Mouse (Mus musculus) kidney, embryonic 14.5 days (tissue): Measurements from ENCODE around the gene Gpc3. TPM values are rescaled to one million over a fixed set of nuclear protein-coding genes. Genes with fewer than 3 reads are reported as not detected.

Experiments used
- ATAC-seq: fragments of 200-750 bp; cut with Nextera tagmentation; 2 replicates; pipeline ENCODE4 v1.8.0; 2017; ENCODE audit warnings: moderate number of reproducible peaks, mild to moderate bottlenecking, moderate TSS enrichment, moderate library complexity; ENCODE audit not compliant: low FRiP score, low TSS enrichment
- H3K27ac ChIP-seq: fragments of 300-500 bp; sonication (generic); 2 replicates; pipeline ENCODE4 v1.5.1; 2014; ENCODE audit warnings: low read depth, mild to moderate bottlenecking, low read length, moderate library complexity, mixed read lengths
- H3K27me3 ChIP-seq: fragments of 300-500 bp; sonication (generic); 2 replicates; pipeline ENCODE4 v1.6.1; 2014; ENCODE audit warnings: mild to moderate bottlenecking, low read length; ENCODE audit not compliant: control insufficient read depth, insufficient read depth
- H3K36me3 ChIP-seq: fragments of 300-500 bp; sonication (generic); 2 replicates; pipeline ENCODE4 v1.6.1; 2014; ENCODE audit warnings: low read length, mixed read lengths; ENCODE audit not compliant: control insufficient read depth, insufficient read depth
- H3K4me1 ChIP-seq: fragments of 300-500 bp; sonication (generic); 2 replicates; pipeline ENCODE4 v1.6.1; 2014; ENCODE audit warnings: low read length, mixed read lengths; ENCODE audit not compliant: control insufficient read depth, insufficient read depth
- H3K4me2 ChIP-seq: fragments of 300-500 bp; sonication (generic); replicated peaks from 2 replicates; pipeline ENCODE4 v1.6.1; 2014; ENCODE audit warnings: low read depth, mild to moderate bottlenecking, low read length
- H3K4me3 ChIP-seq: fragments of 300-500 bp; sonication (generic); 2 replicates; pipeline ENCODE4 v1.5.1; 2014; ENCODE audit warnings: mild to moderate bottlenecking, low read length
- H3K9ac ChIP-seq: fragments of 300-500 bp; sonication (generic); 2 replicates; pipeline ENCODE4 v1.6.1; 2014; ENCODE audit warnings: low read depth, mild to moderate bottlenecking, low read length, moderate library complexity
- H3K9me3 ChIP-seq: fragments of 300-500 bp; sonication (generic); 2 replicates; pipeline ENCODE4 v1.6.1; 2016; ENCODE audit warnings: low read length; ENCODE audit not compliant: control insufficient read depth
- whole genome bisulfite sequencing: fragments of 180-500 bp; shearing (Covaris S2); extraction: QIAGEN DNeasy Blood & Tissue Kit; methylation state at CpG from one replicate; pipeline ENCODE4 v1.1.7; 2014; 5-methylcytosine and 5-hydroxymethylcytosine counted together
- polyA plus RNA-seq: library from polyadenylated mRNA; unstranded; fragments of >200 nt; fragmentation: Nextera tagmentation; extraction: Ambion mirVana; gene quantifications from 2 replicates; pipeline ENCODE4 v1.2.1, GENCODE M21; 2014

Gene Gpc3
- polyA plus RNA-seq, 1 experiment from 2014 or later = 1,032 TPM

GRCm38 (mm10) chrX:52455074-52455588 is 158.6 kb downstream of the Gpc3 start:
- Histone ChIP-seq H3K9me3 (no peaks in the 10 kb centered on the region), H3K4me2 (no peak overlapping the region)

GRCm38 (mm10) chrX:52453445-52454182 is 160.1 kb downstream of the Gpc3 start:
- H3K4me2 ChIP-seq = no peak overlapping the region
- peak; percentile 69 for ATAC-seq
- no peaks in the 10 kb centered on the region for H3K9me3 ChIP-seq
- H3K4me3 ChIP-seq = no peak overlapping the region
- no peaks in the 10 kb centered on the region for H3K36me3 ChIP-seq
- H3K9ac ChIP-seq = no peak overlapping the region
- peaks cover 4% of the 10 kb centered on the region; the same call in 1 of the 2 replicates for H3K4me1 ChIP-seq
- no peaks in the 10 kb centered on the region for H3K27me3 ChIP-seq
- H3K27ac ChIP-seq = no peak overlapping the region
- 40% methylated on average over 6 of the region's 6 CpGs for WGBS

More at GRCm38 (mm10) chrX:52455074-52455588, 158.6 kb downstream of the Gpc3 start:
- Histone ChIP-seq H3K9ac (no peak overlapping the region), H3K27me3 (no peaks in the 10 kb centered on the region), H3K27ac (no peak overlapping the region), H3K36me3 (no peaks in the 10 kb centered on the region), H3K4me3 (no peak overlapping the region), H3K4me1 (peaks cover 4% of the 10 kb centered on the region; the same call in 1 of the 2 replicates)
- ATAC-seq = no peak
- whole genome bisulfite sequencing = 46% methylated on average over 5 of the region's 5 CpGs

- ATAC-seq = no peak
- Histone ChIP-seq H3K9ac (no peak overlapping the region), H3K27ac (no peak overlapping the region), H3K27me3 (no peaks in the 10 kb centered on the region; the same call in 1 of the 2 replicates), H3K4me2 (no peak overlapping the region), H3K4me3 (no peak overlapping the region), H3K4me1 (0 out of 2 replicates have a peak, but pooled peaks cover 5% of the 10 kb centered on the region), H3K36me3 (no peaks in the 10 kb centered on the region), H3K9me3 (no peaks in the 10 kb centered on the region)
- 71% methylated on average over 2 of the region's 2 CpGs for WGBS
These were observed 164.6 kb downstream of the Gpc3 start for GRCm38 (mm10) chrX:52449177-52449576.

- no peak overlapping the region for H3K9ac ChIP-seq
- no peaks in the 10 kb centered on the region for H3K9me3 ChIP-seq
- no peaks in the 10 kb centered on the region for H3K36me3 ChIP-seq
- WGBS = 39% methylated on average over 3 of the region's 3 CpGs
- H3K4me3 ChIP-seq = no peak overlapping the region
- 0 out of 2 replicates have a peak, but pooled peaks cover 5% of the 10 kb centered on the region for H3K4me1 ChIP-seq
- no peak overlapping the region for H3K4me2 ChIP-seq
- no peaks in the 10 kb centered on the region; the same call in 1 of the 2 replicates for H3K27me3 ChIP-seq
- ATAC-seq = no peak
- H3K27ac ChIP-seq = no peak overlapping the region
These were observed 165.3 kb downstream of the Gpc3 start for GRCm38 (mm10) chrX:52448496-52448895.

DNA sequence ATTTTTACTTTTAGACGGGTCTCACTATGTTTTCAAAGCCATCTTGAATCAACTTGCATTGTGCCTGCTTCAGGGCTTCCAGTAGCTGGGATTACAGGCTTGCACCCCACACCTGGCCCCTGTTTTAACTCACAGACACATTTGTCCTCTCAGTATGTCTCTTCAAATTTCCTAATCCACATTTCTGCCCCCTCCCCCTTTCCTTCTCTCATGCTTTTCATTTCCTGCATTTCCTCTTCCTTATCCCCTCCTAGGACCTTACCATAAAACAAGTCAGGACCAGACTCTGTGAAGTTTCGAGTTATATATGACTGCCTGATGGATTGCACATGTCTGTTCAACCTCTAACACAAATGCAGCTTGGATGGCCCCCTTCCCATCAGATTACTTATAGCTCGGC is 167.2 kb downstream of the Gpc3 start:
- H3K27me3 ChIP-seq = no peaks in the 10 kb centered on the region; the same call in 1 of the 2 replicates
- H3K9ac ChIP-seq = no peak overlapping the region
- 49% methylated on average over 3 of the region's 3 CpGs for WGBS
- no peak for ATAC-seq
- no peak overlapping the region for H3K27ac ChIP-seq
- H3K4me2 ChIP-seq = no peak overlapping the region
- no peaks in the 10 kb centered on the region for H3K36me3 ChIP-seq
- no peaks in the 10 kb centered on the region for H3K9me3 ChIP-seq
- no peak overlapping the region for H3K4me3 ChIP-seq
- 0 out of 2 replicates have a peak, but pooled peaks cover 5% of the 10 kb centered on the region for H3K4me1 ChIP-seq

GRCm38 (mm10) chrX:52444977-52445376 is 168.8 kb downstream of the Gpc3 start:
- no peaks in the 10 kb centered on the region for H3K9me3 ChIP-seq
- 55% methylated on average over 2 of the region's 2 CpGs for WGBS
- H3K4me2 ChIP-seq = no peak overlapping the region
- H3K27me3 ChIP-seq = no peaks in the 10 kb centered on the region; the same call in 1 of the 2 replicates
- ATAC-seq = no peak
- H3K27ac ChIP-seq = no peak overlapping the region
- no peaks in the 10 kb centered on the region for H3K36me3 ChIP-seq
- no peak overlapping the region for H3K4me3 ChIP-seq
- H3K9ac ChIP-seq = no peak overlapping the region
- 0 out of 2 replicates have a peak, but pooled peaks cover 5% of the 10 kb centered on the region for H3K4me1 ChIP-seq

- no peak overlapping the region for H3K27ac ChIP-seq
- H3K9ac ChIP-seq = no peak overlapping the region
- H3K9me3 ChIP-seq = no peaks in the 10 kb centered on the region
- H3K4me3 ChIP-seq = no peak overlapping the region
- no peak overlapping the region for H3K4me2 ChIP-seq
- H3K4me1 ChIP-seq = no peaks in the 10 kb centered on the region; the same call in 1 of the 2 replicates
- no peaks in the 10 kb centered on the region; the same call in 1 of the 2 replicates for H3K27me3 ChIP-seq
- no peaks in the 10 kb centered on the region for H3K36me3 ChIP-seq
- WGBS = 58% methylated on average over 3 of the region's 3 CpGs
- ATAC-seq = no peak
These were observed 172.0 kb downstream of the Gpc3 start for GRCm38 (mm10) chrX:52441798-52442197.

- Histone ChIP-seq H3K9ac (no peak overlapping the region), H3K9me3 (no peaks in the 10 kb centered on the region), H3K36me3 (no peaks in the 10 kb centered on the region), H3K4me3 (no peak overlapping the region), H3K27me3 (no peaks in the 10 kb centered on the region), H3K27ac (no peak overlapping the region), H3K4me1 (no peaks in the 10 kb centered on the region; the same call in 1 of the 2 replicates), H3K4me2 (no peak overlapping the region)
- no peak for ATAC-seq
- WGBS = 72% methylated on average over 5 of the region's 5 CpGs
These were observed 174.3 kb downstream of the Gpc3 start for GRCm38 (mm10) chrX:52439421-52439820.

DNA sequence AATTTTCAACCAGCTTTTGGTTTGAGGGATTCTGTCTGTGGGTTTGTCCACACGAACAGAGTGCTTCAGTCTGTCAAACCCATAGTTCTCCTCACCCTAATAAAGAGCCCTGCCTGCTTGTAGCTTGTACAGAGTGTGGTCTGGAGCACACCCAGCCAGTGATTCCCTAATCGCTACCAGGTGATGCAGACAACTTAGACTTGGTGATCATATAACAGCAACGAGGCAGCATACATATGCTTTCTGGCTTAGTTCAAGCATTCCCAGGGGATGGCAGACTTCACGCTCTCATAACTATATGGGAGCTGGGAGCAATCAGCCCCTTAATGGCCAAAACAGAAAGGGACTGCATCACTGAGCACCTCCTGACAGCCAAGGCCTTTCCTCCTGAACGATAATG is 188.1 kb downstream of the Gpc3 start:
- H3K4me3 ChIP-seq = no peak overlapping the region
- no peaks in the 10 kb centered on the region for H3K9me3 ChIP-seq
- no peak overlapping the region for H3K27ac ChIP-seq
- 76% methylated on average over 5 of the region's 5 CpGs for WGBS
- ATAC-seq = no peak
- no peak overlapping the region for H3K9ac ChIP-seq
- peaks cover 9% of the 10 kb centered on the region; the same call in 1 of the 2 replicates for H3K36me3 ChIP-seq
- H3K27me3 ChIP-seq = no peaks in the 10 kb centered on the region
- H3K4me1 ChIP-seq = no peaks in the 10 kb centered on the region
- H3K4me2 ChIP-seq = no peak overlapping the region
